ENCODE assay signal across 15 mouse cellular contexts in genomic region chr14:31400246-31400645, GRCm38 (mm10). TPM values are rescaled to one million over a fixed set of nuclear protein-coding genes. Genes with fewer than 3 reads are reported as not detected.
DNase-seq lines count a peak whose midpoint lies in the region; ATAC-seq lines count a peak whose summit lies in the region.
"Had no signal": no experiment of that assay in that cellular context is flagged by ENCODE, and none has a peak within 500 bp of the region (broad histone marks: within the 10 kb centered on the region; RNA-seq: fewer than 3 reads in every experiment).

No protein-coding gene starts in this region.

- H3K4me2 ChIP-seq in heart, embryonic 11.5 days: no peak overlapping the region
- H3K4me2 ChIP-seq in kidney, embryonic 16.5 days (replicated peaks; ENCODE audit: low read depth, low read length): no peak overlapping the region
- H3K4me2 ChIP-seq: embryonic facial prominence, embryonic 12.5 days; heart, embryonic 15.5 days; hindbrain, embryonic 15.5 days had no signal

- H3K4me3 ChIP-seq in heart, embryonic 11.5 days (ENCODE audit: low read depth, low read length): no peak overlapping the region
- no peak overlapping the region for H3K4me3 ChIP-seq in kidney, embryonic 16.5 days (ENCODE audit: low read length)
- H3K4me3 ChIP-seq: embryonic facial prominence, embryonic 12.5 days; heart, embryonic 15.5 days; hindbrain, embryonic 15.5 days had no signal

- H3K9me3 ChIP-seq in heart, embryonic 11.5 days (replicated peaks; ENCODE audit: control insufficient read depth, low read length): no peaks in the 10 kb centered on the region
- H3K9me3 ChIP-seq in kidney, embryonic 16.5 days (ENCODE audit: low read length): peaks cover 4% of the 10 kb centered on the region; the same call in 1 of the 2 replicates
- H3K9me3 ChIP-seq: embryonic facial prominence, embryonic 12.5 days; heart, embryonic 15.5 days; hindbrain, embryonic 15.5 days had no signal

- 72% methylated on average over 7 of the region's 7 CpGs for WGBS in heart, embryonic 11.5 days (ENCODE audit: insufficient replicate concordance)
- WGBS in kidney, embryonic 16.5 days: 70% methylated on average over 7 of the region's 7 CpGs

- no peak for DNase-seq in heart, adult 11 months
- DNase-seq in kidney, postnatal 36 days: no peak
- DNase-seq in adrenal gland, adult 8-10 months: peak; percentile 86
- DNase-seq in adrenal gland, postnatal 36 days: peak; percentile 79 to 84
- no peak for DNase-seq in right cerebral cortex, postnatal 36 days (ENCODE audit: low spot score in 2 of 2)
- no peak for DNase-seq in thymus, postnatal 14 days
- DNase-seq: forebrain, postnatal 0 days had no signal

- 0 out of 2 replicates have a peak overlapping the region, but pooled peaks have one; percentile 34 for H3K9ac ChIP-seq in heart, embryonic 11.5 days (ENCODE audit: low read depth, low read length)
- no peak overlapping the region for H3K9ac ChIP-seq in kidney, embryonic 16.5 days (replicated peaks; ENCODE audit: low read length)
- H3K9ac ChIP-seq: embryonic facial prominence, embryonic 12.5 days; forebrain, postnatal 0 days; heart, embryonic 15.5 days; hindbrain, embryonic 15.5 days had no signal

- no peaks in the 10 kb centered on the region for H3K36me3 ChIP-seq in heart, embryonic 11.5 days (ENCODE audit: control insufficient read depth, insufficient read depth, low read length)
- peaks cover 3% of the 10 kb centered on the region; the same call in 1 of the 2 replicates for H3K36me3 ChIP-seq in kidney, embryonic 16.5 days (ENCODE audit: insufficient read depth, low read length)
- H3K36me3 ChIP-seq: heart, embryonic 15.5 days had no signal

- peaks cover 61% of the 10 kb centered on the region for H3K4me1 ChIP-seq in heart, embryonic 11.5 days (ENCODE audit: control insufficient read depth, insufficient read depth, low read length)
- peaks cover 32% of the 10 kb centered on the region for H3K4me1 ChIP-seq in kidney, embryonic 16.5 days (ENCODE audit: insufficient read depth, low read length)

- no peak for ATAC-seq in heart, embryonic 11.5 days (replicated peaks; ENCODE audit: insufficient number of reproducible peaks, low FRiP score, low TSS enrichment)
- ATAC-seq in kidney, embryonic 16.5 days (ENCODE audit: low FRiP score, low TSS enrichment): 0 out of 2 replicates have a peak, but pooled peaks have one; percentile 25
- ATAC-seq: forebrain, postnatal 0 days; intestine, embryonic 16.5 days; midbrain, embryonic 16.5 days; Patski had no signal

- 0 out of 2 replicates have a peak overlapping the region, but pooled peaks have one; percentile 15 for H3K27ac ChIP-seq in heart, embryonic 11.5 days (ENCODE audit: low read depth, low read length)
- H3K27ac ChIP-seq in kidney, embryonic 16.5 days (ENCODE audit: low read length): no peak overlapping the region
- H3K27ac ChIP-seq: embryonic facial prominence, embryonic 12.5 days; heart, embryonic 15.5 days; hindbrain, embryonic 15.5 days had no signal

- H3K27me3 ChIP-seq in heart, embryonic 11.5 days (ENCODE audit: control insufficient read depth, insufficient read depth, low read length): no peaks in the 10 kb centered on the region
- no peaks in the 10 kb centered on the region for H3K27me3 ChIP-seq in kidney, embryonic 16.5 days (ENCODE audit: insufficient read depth, low read length)
- H3K27me3 ChIP-seq: embryonic facial prominence, embryonic 12.5 days; heart, embryonic 15.5 days; hindbrain, embryonic 15.5 days; Patski had no signal

RNA-seq across cellular contexts. Expression of gene Sh3bp5, which starts 35.6 kb away (rescaled TPM):
- polyA plus RNA-seq in heart, embryonic 11.5 days (2014; fragmentation: Nextera tagmentation; extraction: Ambion mirVana): 10.9 and 16.8 TPM in 2 replicates
- polyA plus RNA-seq in kidney, embryonic 16.5 days (2015; fragmentation: Nextera tagmentation; extraction: Ambion mirVana): 34.1 and 39.0 TPM in 2 replicates
- total RNA-seq in adrenal gland, adult 8-10 months (2022): 100 to 1,000 TPM; 112 to 172 (median 115) TPM
- total RNA-seq in adrenal gland, postnatal 36 days (2021): 100 to 1,000 TPM; 147 to 211 TPM

Comparison
In these comparisons a context has a peak if more than half of its experiments do, and no peak if none do; other contexts are left out.
1. DNase-seq: peak in adrenal gland, adult 8-10 months (single experiment) and adrenal gland, postnatal 36 days (2 of 2); none in heart, adult 11 months (single experiment), kidney, postnatal 36 days (0 of 2), right cerebral cortex, postnatal 36 days (0 of 2) and thymus, postnatal 14 days (single experiment).